Mouse (Mus musculus) ES-E14 (cell line): Measurements from ENCODE around the gene Vsir.

Source experiments
- CHD2 ChIP-seq: IDR thresholded peaks from 2 replicates; pipeline ENCODE4 v1.6.1; 2014; ENCODE audit warnings: mild to moderate bottlenecking, low read depth, low read length, inconsistent platforms
- HCFC1 ChIP-seq: IDR thresholded peaks from 2 replicates; pipeline ENCODE4 v1.6.1; 2012; ENCODE audit warnings: low read length, inconsistent platforms, borderline replicate concordance; ENCODE audit not compliant: insufficient read depth
- MAFK ChIP-seq: IDR thresholded peaks from 2 replicates; pipeline ENCODE4 v1.6.1; 2014; ENCODE audit warnings: mild to moderate bottlenecking, low read depth, low read length, inconsistent platforms; ENCODE audit not compliant: insufficient read depth
- ZC3H11A ChIP-seq: IDR thresholded peaks from 2 replicates; pipeline ENCODE4 v1.6.1; 2012; ENCODE audit warnings: low read depth, mild to moderate bottlenecking, inconsistent platforms, low read length, borderline replicate concordance
- ZNF384 ChIP-seq: IDR thresholded peaks from 2 replicates; pipeline ENCODE4 v1.6.1; 2012; ENCODE audit warnings: low read depth, low read length, inconsistent platforms

DNA sequence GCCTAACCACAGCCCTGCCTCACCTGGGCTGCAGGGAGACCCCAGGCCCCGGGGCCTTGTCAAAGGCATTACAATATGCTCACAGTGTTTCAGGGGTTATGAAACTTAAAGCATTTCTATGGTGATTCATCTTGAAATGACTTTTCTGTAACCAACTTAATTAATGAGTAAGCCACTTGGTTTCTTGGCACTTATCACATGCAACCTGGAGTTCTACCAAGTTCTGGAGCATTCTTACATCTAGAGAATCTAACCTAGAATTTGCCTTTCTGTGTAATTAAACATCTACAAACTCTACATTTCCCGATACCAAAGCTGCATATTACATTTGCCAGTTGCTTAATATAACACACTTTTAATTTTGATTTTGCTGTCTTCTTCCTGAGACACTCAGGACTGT, 70.4 kb downstream of the Vsir start:
- TF ChIP-seq ZNF384: no peak
- TF ChIP-seq CHD2: no peak
- no peak for TF ChIP-seq HCFC1
- no peak for TF ChIP-seq MAFK
- no peak for TF ChIP-seq ZC3H11A
